Mouse (Mus musculus) embryonic facial prominence, embryonic 11.5 days (tissue): ENCODE data around the gene Vasn. TPM values are rescaled to one million over a fixed set of nuclear protein-coding genes. Genes with fewer than 3 reads are reported as not detected.
"Not testable (repeated sequence)": the region's sequence is repeated elsewhere in the genome, so short reads cannot be mapped to it uniquely, and the experiment has no call there.

Source experiments
- ATAC-seq: fragments of 200-750 bp; cut with Nextera tagmentation; replicated peaks from 2 replicates; pipeline ENCODE4 v1.8.0; 2017; ENCODE audit warnings: low read depth; ENCODE audit not compliant: insufficient number of reproducible peaks, low FRiP score, low TSS enrichment
- DNase-seq: peaks from one replicate; pipeline ENCODE4 v3.0.0-alpha.2; 2015; ENCODE audit warnings: low spot score
- H3K27ac ChIP-seq: fragments of 300-500 bp; sonication (generic); replicated peaks from 2 replicates; pipeline ENCODE4 v1.5.1; 2014; ENCODE audit warnings: mild to moderate bottlenecking, low read depth, low read length, control low read depth
- H3K27me3 ChIP-seq: fragments of 300-500 bp; sonication (generic); 2 replicates; pipeline ENCODE4 v1.6.1; 2014; ENCODE audit warnings: mild to moderate bottlenecking, low read length, moderate library complexity, mixed read lengths; ENCODE audit not compliant: control insufficient read depth, insufficient read depth
- H3K36me3 ChIP-seq: fragments of 300-500 bp; sonication (generic); replicated peaks from 2 replicates; pipeline ENCODE4 v1.6.1; 2014; ENCODE audit warnings: low read depth, mild to moderate bottlenecking, low read length, moderate library complexity, mixed read lengths; ENCODE audit not compliant: control insufficient read depth, insufficient read depth
- H3K4me1 ChIP-seq: fragments of 300-500 bp; sonication (generic); 2 replicates; pipeline ENCODE4 v1.6.1; 2014; ENCODE audit warnings: low read length, mixed read lengths; ENCODE audit not compliant: control insufficient read depth, insufficient read depth
- H3K4me2 ChIP-seq: fragments of 300-500 bp; sonication (generic); 2 replicates; pipeline ENCODE4 v1.6.1; 2014; ENCODE audit warnings: low read depth, mild to moderate bottlenecking, control low read depth, low read length, moderate library complexity
- H3K4me3 ChIP-seq: fragments of 300-500 bp; sonication (generic); 2 replicates; pipeline ENCODE4 v1.5.1; 2014; ENCODE audit warnings: low read depth, low read length, control low read depth
- H3K9ac ChIP-seq: fragments of 300-500 bp; sonication (generic); replicated peaks from 2 replicates; pipeline ENCODE4 v1.6.1; 2014; ENCODE audit warnings: mild to moderate bottlenecking, control low read depth, low read length
- H3K9me3 ChIP-seq: fragments of 300-500 bp; sonication (generic); replicated peaks from 2 replicates; pipeline ENCODE4 v1.6.1; 2016; ENCODE audit warnings: mild to moderate bottlenecking, low read length, inconsistent platforms, mixed read lengths; ENCODE audit not compliant: control insufficient read depth
- WGBS: fragments of 180-500 bp; shearing (Covaris S2); extraction: QIAGEN DNeasy Blood & Tissue Kit; methylation state at CpG from one replicate; pipeline ENCODE4 v1.1.7; 2014; 5-methylcytosine and 5-hydroxymethylcytosine counted together
- polyA plus RNA-seq: library from polyadenylated mRNA; unstranded; fragments of >200 nt; fragmentation: Nextera tagmentation; extraction: Ambion mirVana; gene quantifications from 2 replicates; pipeline ENCODE4 v1.2.1, GENCODE M21; 2014

Gene Vasn
- polyA plus RNA-seq, 1 experiment from 2014 or later: 10.9 TPM

GRCm38 (mm10) chr16:4667190-4667808 is 27.6 kb downstream of the Vasn start:
- WGBS: 20% methylated on average over 3 of the region's 3 CpGs
- Histone ChIP-seq H3K27me3 (no peaks in the 10 kb centered on the region), H3K4me1 (no peaks in the 10 kb centered on the region), H3K4me2 (no peak overlapping the region), H3K4me3 (no peak overlapping the region), H3K27ac (no peak overlapping the region), H3K36me3 (no peaks in the 10 kb centered on the region), H3K9ac (peak overlapping the region; percentile 34; the same call in 1 of the 2 replicates), H3K9me3 (no peaks in the 10 kb centered on the region)
- peak; percentile 97 for DNase-seq
- peak; percentile 76; the same call in 1 of the 2 replicates for ATAC-seq

GRCm38 (mm10) chr16:4670317-4670716 is 30.6 kb downstream of the Vasn start:
- no peaks in the 10 kb centered on the region for H3K36me3 ChIP-seq
- H3K4me2 ChIP-seq: no peak overlapping the region
- no peak overlapping the region for H3K9ac ChIP-seq
- no peak for ATAC-seq
- H3K27ac ChIP-seq: no peak overlapping the region
- 70% methylated on average over 5 of the region's 5 CpGs for WGBS
- H3K27me3 ChIP-seq: no peaks in the 10 kb centered on the region
- H3K4me3 ChIP-seq: no peak overlapping the region
- no peaks in the 10 kb centered on the region for H3K9me3 ChIP-seq
- H3K4me1 ChIP-seq: no peaks in the 10 kb centered on the region
- no peak for DNase-seq

- H3K9ac ChIP-seq: no peak overlapping the region
- no peak for DNase-seq
- no peak overlapping the region for H3K27ac ChIP-seq
- 86% methylated on average over 4 of the region's 4 CpGs for WGBS
- H3K9me3 ChIP-seq: no peaks in the 10 kb centered on the region
- H3K27me3 ChIP-seq: no peaks in the 10 kb centered on the region
- ATAC-seq: no peak
- no peak overlapping the region for H3K4me3 ChIP-seq
- H3K4me2 ChIP-seq: no peak overlapping the region
- H3K4me1 ChIP-seq: no peaks in the 10 kb centered on the region; the same call in 1 of the 2 replicates
- no peaks in the 10 kb centered on the region for H3K36me3 ChIP-seq
These were observed 34.4 kb downstream of the Vasn start for GRCm38 (mm10) chr16:4674091-4674490.

- H3K9me3 ChIP-seq: no peaks in the 10 kb centered on the region
- H3K27ac ChIP-seq: no peak overlapping the region
- H3K9ac ChIP-seq: no peak overlapping the region
- H3K36me3 ChIP-seq: no peaks in the 10 kb centered on the region
- ATAC-seq (no peak), DNase-seq (no peak)
- 94% methylated on average over 5 of the region's 5 CpGs for WGBS
- no peak overlapping the region for H3K4me3 ChIP-seq
- no peaks in the 10 kb centered on the region; the same call in 1 of the 2 replicates for H3K4me1 ChIP-seq
- H3K27me3 ChIP-seq: no peaks in the 10 kb centered on the region
- no peak overlapping the region for H3K4me2 ChIP-seq
These were observed 37.1 kb downstream of the Vasn start for GRCm38 (mm10) chr16:4676836-4677235.

GRCm38 (mm10) chr16:4678080-4678479 is 38.3 kb downstream of the Vasn start:
- no peak for ATAC-seq
- Histone ChIP-seq H3K4me1 (no peaks in the 10 kb centered on the region; the same call in none of the 2 replicates), H3K4me2 (no peak overlapping the region)

GRCm38 (mm10) chr16:4679121-4680018 is 39.6 kb downstream of the Vasn start, which contains the start of gene Coro7:
Coro7 (minus strand) TSS chr16:4679777.
- no peaks in the 10 kb centered on the region for H3K9me3 ChIP-seq
- no peak within 1 kb of the TSS for H3K27ac ChIP-seq
- H3K4me3 ChIP-seq: peak within 1 kb of the TSS; percentile 65
- ATAC-seq (peak; percentile 86), DNase-seq (peak; percentile 94)
- no peaks in the 10 kb centered on the region; the same call in none of the 2 replicates for H3K4me1 ChIP-seq
- H3K27me3 ChIP-seq: no peaks in the 10 kb centered on the region
- peak within 1 kb of the TSS; percentile 90 for H3K4me2 ChIP-seq
- WGBS: under 1% methylated on average over 47 of the region's 47 CpGs
- no peaks in the 10 kb centered on the region for H3K36me3 ChIP-seq
- peak within 1 kb of the TSS; percentile 69 for H3K9ac ChIP-seq

More at GRCm38 (mm10) chr16:4678080-4678479, 38.3 kb downstream of the Vasn start:
- Histone ChIP-seq H3K4me3 (no peak overlapping the region), H3K27me3 (no peaks in the 10 kb centered on the region), H3K27ac (no peak overlapping the region), H3K36me3 (no peaks in the 10 kb centered on the region), H3K9ac (no peak overlapping the region), H3K9me3 (no peaks in the 10 kb centered on the region)
- no peak for DNase-seq
- 84% methylated on average over 5 of the region's 5 CpGs for WGBS

GRCm38 (mm10) chr16:4680922-4681455 is 41.2 kb downstream of the Vasn start:
- H3K4me2 ChIP-seq, DNase-seq, H3K9me3 ChIP-seq, H3K4me1 ChIP-seq, ATAC-seq, H3K36me3 ChIP-seq, H3K9ac ChIP-seq, H3K4me3 ChIP-seq, H3K27ac ChIP-seq, H3K27me3 ChIP-seq: not testable (repeated sequence)
- WGBS: 79% methylated on average over 3 of the region's 3 CpGs
